Comparison of ENCODE assay signal across 23 mouse cellular contexts in the genomic region with DNA sequence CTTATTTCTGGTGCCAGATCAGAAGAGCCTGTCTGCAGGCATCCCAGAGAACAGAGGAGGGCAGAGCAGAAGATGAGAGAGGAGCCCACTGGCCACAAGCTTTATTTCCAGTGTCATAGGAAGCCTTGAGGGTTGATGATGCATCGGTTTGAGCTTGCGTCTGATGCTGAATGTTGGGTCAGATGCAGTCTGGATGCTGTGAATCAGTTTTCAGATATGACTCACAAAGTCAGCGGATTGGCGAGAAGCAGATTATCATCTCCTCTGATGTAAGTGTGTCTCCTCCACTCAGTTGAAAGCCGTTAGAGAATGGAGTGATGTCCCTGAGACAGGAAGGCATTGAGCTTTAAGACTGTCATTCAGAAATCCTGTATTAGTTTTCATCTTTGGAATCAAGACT.
"Had no signal": no experiment of that assay in that cellular context is flagged by ENCODE, and none has a peak within 500 bp of the region (broad histone marks: within the 10 kb centered on the region; RNA-seq: fewer than 3 reads in every experiment).

No protein-coding gene starts in this region.

- H3K27ac ChIP-seq: kidney, embryonic 15.5 days; limb, embryonic 10.5 days; limb, embryonic 13.5 days; liver, embryonic 12.5 days; liver, embryonic 15.5 days; lung, embryonic 15.5 days; midbrain, embryonic 10.5 days; midbrain, embryonic 13.5 days; neural tube, embryonic 13.5 days had no signal

- DNase-seq: kidney, adult 8-10 months; kidney, postnatal 10 days; kidney, postnatal 36 days; layer of hippocampus, adult 9-11 months; liver; lung, adult 18-20 months; lung, postnatal 10 days; lung, postnatal 36 days; retina, postnatal 1 day; right cerebral cortex, postnatal 14 days; thymus, adult 18-20 months; thymus, postnatal 36 days had no signal

- H3K4me3 ChIP-seq: kidney, embryonic 15.5 days; limb, embryonic 10.5 days; limb, embryonic 13.5 days; liver, embryonic 12.5 days; liver, embryonic 15.5 days; lung, embryonic 15.5 days; megakaryocyte, embryonic 14.5 days; midbrain, embryonic 10.5 days; midbrain, embryonic 13.5 days; myocyte; neural tube, embryonic 13.5 days had no signal

- H3K36me3 ChIP-seq: kidney, embryonic 15.5 days; limb, embryonic 10.5 days; limb, embryonic 13.5 days; liver, embryonic 12.5 days; liver, embryonic 15.5 days; lung, embryonic 15.5 days; midbrain, embryonic 10.5 days; midbrain, embryonic 13.5 days; neural tube, embryonic 13.5 days had no signal

- H3K4me1 ChIP-seq: kidney, embryonic 15.5 days; limb, embryonic 10.5 days; limb, embryonic 13.5 days; liver, embryonic 12.5 days; liver, embryonic 15.5 days; lung, embryonic 15.5 days; megakaryocyte, embryonic 14.5 days; midbrain, embryonic 10.5 days; midbrain, embryonic 13.5 days; neural tube, embryonic 13.5 days had no signal

- H3K27me3 ChIP-seq: kidney, embryonic 15.5 days; limb, embryonic 13.5 days; liver, embryonic 12.5 days; liver, embryonic 15.5 days; lung, embryonic 15.5 days; megakaryocyte, embryonic 14.5 days; midbrain, embryonic 13.5 days; neural tube, embryonic 13.5 days had no signal
